Mouse (Mus musculus): Measurements from ENCODE around the gene Kctd20. TPM values are rescaled to one million over a fixed set of nuclear protein-coding genes. Genes with fewer than 3 reads are reported as not detected.

Gene Kctd20
- polyA plus RNA-seq (2012; rRNA removed), result 67.4 and 69.9 TPM in 2 replicates

GRCm38 (mm10) chr17:28951831-28952799 is at the start of gene Kctd20:
Kctd20 (plus strand) TSS chr17:28951950.

GRCm38 (mm10) chr17:28915060-28915628 is 36.6 kb upstream of the Kctd20 start, which contains the start of gene 4930539E08Rik:
4930539E08Rik (minus strand) TSS chr17:28915324.

GRCm38 (mm10) chr17:28943740-28944139 is 8.0 kb upstream of the Kctd20 start, which contains the start of gene Pxt1:
Pxt1 (minus strand) TSS chr17:28943840.

GRCm38 (mm10) chr17:29007641-29008325 is 56.0 kb downstream of the Kctd20 start, which contains the start of gene Stk38:
Stk38 (minus strand) TSS chr17:29007995.

Other genes with a start within 250 kb of the Kctd20 start
- gene AC170998.1, start 225.9 kb upstream of the Kctd20 start, polyA plus RNA-seq (2012; rRNA removed), result 0.56 and 0.62 TPM in 2 replicates
- 14.4 and 15.7 TPM in 2 replicates for gene Mapk13, start 182.7 kb upstream of the Kctd20 start, polyA plus RNA-seq (2012; rRNA removed)
- gene Brpf3, start 150.9 kb upstream of the Kctd20 start, polyA plus RNA-seq (2012; rRNA removed), result 43.8 and 54.5 TPM in 2 replicates
- gene Pnpla1, start 93.5 kb upstream of the Kctd20 start, polyA plus RNA-seq (2012; rRNA removed), result 0.08 TPM in 1 of 2 replicates, not detected in the other
- gene 4930539E08Rik, start 36.6 kb upstream of the Kctd20 start, polyA plus RNA-seq (2012; rRNA removed), result 0.22 and 0.42 TPM in 2 replicates
- 1.6 and 2.4 TPM in 2 replicates for gene Pxt1, start 8.1 kb upstream of the Kctd20 start, polyA plus RNA-seq (2012; rRNA removed)
- 57.2 and 142 TPM in 2 replicates for gene Stk38, start 56.0 kb downstream of the Kctd20 start, polyA plus RNA-seq (2012; rRNA removed)
- gene Srsf3, start 80.7 kb downstream of the Kctd20 start, polyA plus RNA-seq (2012; rRNA removed), result 173 and 223 TPM in 2 replicates
- 51.4 and 61.8 TPM in 2 replicates for gene Cdkn1a, start 139.0 kb downstream of the Kctd20 start, polyA plus RNA-seq (2012; rRNA removed)
- 1.4 and 2.4 TPM in 2 replicates for gene Rab44, start 162.2 kb downstream of the Kctd20 start, polyA plus RNA-seq (2012; rRNA removed)